Mouse (Mus musculus) kidney, adult 2 months (tissue): Measurements from ENCODE around the gene Cdh24.

Experiments
- CTCF ChIP-seq: fragments of 200-500 bp; conservative IDR thresholded peaks from 2 replicates; pipeline ENCODE4 v1.5.1; 2011; ENCODE audit warnings: low read depth, mild to moderate bottlenecking, control low read depth, low read length, moderate library complexity, mixed read lengths; ENCODE audit not compliant: insufficient read depth, insufficient read length
- POLR2A ChIP-seq: fragments of 200-500 bp; IDR thresholded peaks from one replicate; pipeline ENCODE4 v1.6.1; 2011; ENCODE audit warnings: low read depth, low read length, control low read depth

GRCm38 (mm10) chr14:54678657-54679304, 37.6 kb upstream of the Cdh24 start:
- TF ChIP-seq POLR2A, result no peak
- no peak for TF ChIP-seq CTCF
